Mouse (Mus musculus) ovary, adult 10 weeks (tissue): ENCODE data around the gene Flywch1. TPM values are rescaled to one million over a fixed set of nuclear protein-coding genes. Genes with fewer than 3 reads are reported as not detected.

Source experiments
- polyA plus RNA-seq: library from polyadenylated mRNA; stranded (reverse); fragments of 350-450 nt; fragmentation: Illumina TruSeq; extraction: RNeasy Lipid Tissue Mini Kit (QIAGEN cat#74804); gene quantifications from one replicate; pipeline ENCODE4 v1.2.3, GENCODE M21; 2014

The Flywch1 gene
- 0.34 TPM for polyA plus RNA-seq

GRCm38 (mm10) chr17:23771284-23772218, at the start of gene Flywch1:
Gene Flywch1 (minus strand): TSS chr17:23771602.

GRCm38 (mm10) chr17:23790269-23791078, 19.1 kb upstream of the Flywch1 start, which contains the start of gene Srrm2:
Gene Srrm2 (plus strand): TSS chr17:23790532.

GRCm38 (mm10) chr17:23785561-23786471, 14.4 kb upstream of the Flywch1 start, which contains the start of gene Flywch2:
Gene Flywch2 (minus strand): TSS chr17:23786081.

GRCm38 (mm10) chr17:23745301-23746251, 25.8 kb downstream of the Flywch1 start, which contains the start of gene Kremen2:
Gene Kremen2 (minus strand): TSS chr17:23745833.

GRCm38 (mm10) chr17:23740598-23741021, 30.8 kb downstream of the Flywch1 start, which contains the start of gene Paqr4:
Gene Paqr4 (minus strand): TSS chr17:23740867.

GRCm38 (mm10) chr17:23725999-23726757, 45.2 kb downstream of the Flywch1 start, which contains the start of gene Pkmyt1:
Gene Pkmyt1 (plus strand): TSS chr17:23726336.

GRCm38 (mm10) chr17:23722376-23723125, 48.9 kb downstream of the Flywch1 start, which contains the start of gene 1520401A03Rik:
Gene 1520401A03Rik (minus strand): TSS chr17:23722783.

Other genes with a start within 250 kb of the Flywch1 start
- gene Zfp213, start 207.4 kb downstream of the Flywch1 start, polyA plus RNA-seq, result 1.5 TPM
- not detected for gene Zfp13, start 172.1 kb downstream of the Flywch1 start, polyA plus RNA-seq
- not detected for gene Zscan10, start 170.7 kb downstream of the Flywch1 start, polyA plus RNA-seq
- gene Mmp25, start 126.3 kb downstream of the Flywch1 start, polyA plus RNA-seq, result 0.26 TPM
- not detected for gene Bicdl2, start 111.1 kb downstream of the Flywch1 start, polyA plus RNA-seq
- gene Hcfc1r1, start 98.0 kb downstream of the Flywch1 start, polyA plus RNA-seq, result 3.5 TPM
- 3.6 TPM for gene Thoc6, start 97.7 kb downstream of the Flywch1 start, polyA plus RNA-seq
- not detected for gene Tnfrsf12a, start 94.1 kb downstream of the Flywch1 start, polyA plus RNA-seq
- not detected for gene Cldn6, start 92.4 kb downstream of the Flywch1 start, polyA plus RNA-seq
- gene Cldn9, start 87.6 kb downstream of the Flywch1 start, polyA plus RNA-seq, result not detected
- not detected for gene 1520401A03Rik, start 48.8 kb downstream of the Flywch1 start, polyA plus RNA-seq
- gene Pkmyt1, start 45.3 kb downstream of the Flywch1 start, polyA plus RNA-seq, result 0.46 TPM
- 2.0 TPM for gene Paqr4, start 30.7 kb downstream of the Flywch1 start, polyA plus RNA-seq
- gene Kremen2, start 25.8 kb downstream of the Flywch1 start, polyA plus RNA-seq, result not detected
- not detected for gene Flywch2, start 14.5 kb upstream of the Flywch1 start, polyA plus RNA-seq
- gene Srrm2, start 18.9 kb upstream of the Flywch1 start, polyA plus RNA-seq, result 111 TPM
- 18.7 TPM for gene Elob, start 57.5 kb upstream of the Flywch1 start, polyA plus RNA-seq
- not detected for gene Prss33, start 64.5 kb upstream of the Flywch1 start, polyA plus RNA-seq
- gene Prss32, start 72.3 kb upstream of the Flywch1 start, polyA plus RNA-seq, result not detected
- gene Prss41, start 72.6 kb upstream of the Flywch1 start, polyA plus RNA-seq, result not detected
- not detected for gene Prss21, start 96.5 kb upstream of the Flywch1 start, polyA plus RNA-seq
- gene Dcpp1, start 109.3 kb upstream of the Flywch1 start, polyA plus RNA-seq, result 1.3 TPM
- not detected for gene Dcpp2, start 109.3 kb upstream of the Flywch1 start, polyA plus RNA-seq
- 4.1 TPM for gene Dcpp3, start 145.9 kb upstream of the Flywch1 start, polyA plus RNA-seq
- gene Sbp, start 170.1 kb upstream of the Flywch1 start, polyA plus RNA-seq, result not detected
- not detected for gene Sbpl, start 183.7 kb upstream of the Flywch1 start, polyA plus RNA-seq
- 0.43 TPM for gene Prss30, start 209.0 kb upstream of the Flywch1 start, polyA plus RNA-seq
- gene Prss22, start 226.5 kb upstream of the Flywch1 start, polyA plus RNA-seq, result not detected